Mouse (Mus musculus) left cerebral cortex, postnatal 14 days (tissue): ENCODE measurements around the gene Syce1. TPM values are rescaled to one million over a fixed set of nuclear protein-coding genes. Genes with fewer than 3 reads are reported as not detected.
A peak's percentile ranks its signal among the peaks of the same experiment; 100 is the strongest.

ENCODE experiments used
- DNase-seq, 2 experiments: peaks; one replicate each; pipeline ENCODE4 v3.0.0; 2021 to 2022; ENCODE audit warnings: low spot score in 2 of 2, mixed read lengths in 1 of 2
- intact Hi-C: fragments of 180-260 bp; cut with DNase I; formaldehyde crosslinking; loops from one replicate; pipeline ENCODE4 v1.15.1; 2025
- long read RNA-seq, 2 experiments: library from polyadenylated mRNA; stranded (forward); transcript quantifications; one replicate each; pipeline ENCODE4 v2.0.0; 2021
- total RNA-seq, 2 experiments: library from RNA; stranded (reverse); gene quantifications; 2 replicates each; pipeline ENCODE4 v1.2.3; 2021

Syce1 gene
- total RNA-seq: under 1 TPM; 0.24 to 0.38 TPM
- long read RNA-seq, experiment 1: 0 reads
- long read RNA-seq, experiment 2: 0 reads

DNA sequence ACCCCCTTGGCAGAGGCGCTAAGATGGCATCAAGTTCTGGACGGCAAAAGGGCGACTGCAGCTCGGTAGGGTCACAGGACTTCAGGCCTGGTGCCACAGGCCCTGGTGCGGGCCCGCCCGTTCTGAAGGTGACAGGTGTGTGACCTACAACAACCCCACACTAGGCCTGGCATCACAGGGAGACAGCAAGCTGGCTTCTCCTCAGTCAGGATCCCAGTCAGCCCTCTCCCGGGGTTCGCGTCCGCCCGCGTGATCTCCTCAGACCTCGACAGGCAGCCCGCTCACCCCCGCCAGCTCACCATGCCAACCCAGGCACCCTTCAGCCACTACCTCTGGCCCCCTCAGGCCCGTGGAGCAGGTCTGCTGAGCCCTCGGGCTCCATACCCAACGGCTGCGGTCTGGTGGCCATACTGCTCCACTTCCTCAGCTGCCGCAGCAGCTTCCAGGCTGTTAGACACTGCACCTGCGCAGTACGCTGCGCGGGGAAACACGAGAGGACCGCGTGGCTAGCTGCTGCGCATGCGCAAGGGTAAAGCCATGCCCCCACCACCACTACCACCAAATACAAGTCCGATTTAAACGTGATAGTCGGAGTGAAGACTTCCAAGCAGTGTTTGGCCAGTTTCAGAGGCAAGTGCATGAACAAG is at the start of gene Syce1:
Gene Syce1, minus strand, starts transcription at position 447 of the 647 bp plus-strand sequence.
- intact Hi-C loops: no loop called here
- DNase-seq: no peak

GRCm38 (mm10) chr7:140836243-140837115 is 48.8 kb upstream of the Syce1 start:
- DNase-seq: peak; percentile 35 to 71
- intact Hi-C loops: no loop called here

GRCm38 (mm10) chr7:140835758-140836087 is 48.1 kb upstream of the Syce1 start:
- no peak for DNase-seq
- intact Hi-C loops: no loop called here

GRCm38 (mm10) chr7:140834968-140835757 is 47.5 kb upstream of the Syce1 start, which contains the start of gene Urah:
TSS of gene Urah (plus strand) at chr7:140835018.
- intact Hi-C loops: no loop called here
- no peak for DNase-seq

GRCm38 (mm10) chr7:140833341-140833740 is 45.7 kb upstream of the Syce1 start:
- intact Hi-C loops: no loop called here
- DNase-seq: no peak

DNA sequence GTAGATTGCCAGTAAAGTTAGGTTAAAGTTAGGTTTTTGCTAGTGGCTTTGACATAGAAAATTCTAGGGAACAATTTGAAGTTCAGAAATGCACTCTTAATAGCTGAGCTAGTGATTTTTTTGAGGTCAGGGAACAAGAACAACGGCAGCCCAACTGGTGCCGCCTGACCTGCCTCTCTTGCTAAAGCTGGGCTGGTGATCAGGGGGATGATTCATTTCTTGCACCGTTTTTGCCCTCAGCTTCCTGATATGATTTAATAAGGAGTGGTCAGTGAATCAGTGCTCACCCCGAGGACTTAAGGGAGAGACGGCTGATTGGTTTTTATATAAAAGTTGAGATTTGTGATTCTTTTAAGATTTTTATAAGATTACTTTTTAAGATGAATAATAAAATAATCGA is 43.8 kb upstream of the Syce1 start:
- DNase-seq: no peak
- intact Hi-C loops: no loop called here

DNA sequence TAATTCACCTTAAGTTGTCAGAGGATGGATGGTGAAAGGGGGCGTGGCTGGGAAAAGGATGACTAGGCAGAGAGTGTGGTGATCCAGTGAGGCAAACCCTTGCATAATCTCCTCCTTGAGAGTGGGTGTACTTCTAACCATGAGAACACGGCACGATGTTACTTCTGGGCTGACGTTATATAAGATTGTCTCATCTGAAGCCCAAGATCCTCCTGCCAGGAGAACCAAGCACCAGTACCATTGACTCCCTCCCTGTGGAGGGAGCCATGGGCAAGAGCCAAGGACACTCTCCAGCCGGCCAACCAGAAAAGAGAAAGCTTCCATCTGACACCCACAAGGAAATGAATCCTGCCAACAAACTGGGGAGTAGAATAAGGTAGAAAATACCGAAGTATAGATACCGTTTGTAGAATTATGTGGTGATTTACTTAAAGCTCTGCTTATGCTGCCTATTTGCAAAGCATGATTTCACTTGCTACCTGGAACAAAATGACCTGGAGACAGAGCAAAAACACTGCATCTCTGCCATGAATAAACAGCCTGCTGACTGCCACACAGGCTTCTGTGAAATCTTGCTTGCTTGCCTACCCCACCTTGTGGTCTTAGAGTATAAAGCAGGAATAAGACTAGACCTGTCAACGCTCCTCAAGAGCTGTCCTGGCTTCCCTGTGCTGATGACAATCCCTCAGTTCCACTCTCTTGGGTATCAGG is 40.7 kb upstream of the Syce1 start:
- intact Hi-C loops: loop anchor here (5.0 kb wide), 3 partner anchors 641 to 746 kb away; partner anchors contain the start of genes Caly and Sprn
- peak; percentile 62 to 91 for DNase-seq

- intact Hi-C loops: no loop called here
- DNase-seq: no peak
These were observed 35.1 kb upstream of the Syce1 start for GRCm38 (mm10) chr7:140822731-140823130.

GRCm38 (mm10) chr7:140821653-140822329 is 34.1 kb upstream of the Syce1 start, which contains the start of gene Zfp941:
TSS of gene Zfp941 (minus strand) at chr7:140822178.
- peak; percentile 73 to 84 for DNase-seq
- intact Hi-C loops: no loop called here

GRCm38 (mm10) chr7:140821305-140821652 is 33.6 kb upstream of the Syce1 start:
- no peak for DNase-seq
- intact Hi-C loops: no loop called here

DNA sequence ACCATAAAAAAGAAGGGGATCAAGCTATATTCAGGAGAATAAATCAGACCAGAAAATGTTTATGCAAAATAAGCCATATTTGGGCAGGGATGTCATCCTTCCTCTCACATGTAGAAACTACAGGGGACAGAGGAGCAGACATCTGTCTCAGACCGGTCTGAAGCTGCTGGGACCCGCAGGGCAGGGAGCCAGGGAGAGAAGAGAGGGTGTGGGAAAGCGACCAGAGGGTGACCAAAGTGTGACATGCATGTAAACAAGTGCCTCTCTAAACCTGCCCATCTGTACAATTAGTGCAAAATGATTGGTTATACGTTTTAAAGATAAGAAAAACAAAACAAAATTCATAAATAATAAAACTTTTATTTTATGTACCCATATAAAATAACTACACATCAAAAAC is 32.5 kb upstream of the Syce1 start:
- no peak for DNase-seq
- intact Hi-C loops: no loop called here

- intact Hi-C loops: no loop called here
These were observed 25.2 kb upstream of the Syce1 start for GRCm38 (mm10) chr7:140812850-140813249.

GRCm38 (mm10) chr7:140811714-140812113 is 24.1 kb upstream of the Syce1 start:
- intact Hi-C loops: no loop called here
- peak; percentile 27 to 57 for DNase-seq

More at GRCm38 (mm10) chr7:140812850-140813249, 25.2 kb upstream of the Syce1 start:
- no peak for DNase-seq

DNA sequence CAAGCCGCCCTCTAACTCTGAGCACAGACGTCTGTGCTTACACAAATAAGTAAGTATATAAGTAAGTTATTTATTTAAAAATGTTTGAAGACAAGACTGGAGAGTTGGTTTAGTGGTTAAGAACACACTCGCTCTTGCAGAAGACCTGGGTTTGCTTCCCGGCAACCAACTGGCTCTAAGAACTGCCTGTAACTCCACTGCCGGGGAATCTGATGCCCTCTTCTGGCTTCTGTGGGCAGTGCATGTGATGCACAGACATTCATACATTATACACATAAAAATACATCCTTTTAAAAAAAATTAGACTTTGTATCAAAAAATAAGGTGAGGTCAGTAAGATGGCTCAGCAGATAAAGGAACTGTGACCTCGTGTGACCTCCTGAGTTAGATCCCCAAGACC is 22.8 kb upstream of the Syce1 start:
- no peak for DNase-seq
- intact Hi-C loops: no loop called here

DNA sequence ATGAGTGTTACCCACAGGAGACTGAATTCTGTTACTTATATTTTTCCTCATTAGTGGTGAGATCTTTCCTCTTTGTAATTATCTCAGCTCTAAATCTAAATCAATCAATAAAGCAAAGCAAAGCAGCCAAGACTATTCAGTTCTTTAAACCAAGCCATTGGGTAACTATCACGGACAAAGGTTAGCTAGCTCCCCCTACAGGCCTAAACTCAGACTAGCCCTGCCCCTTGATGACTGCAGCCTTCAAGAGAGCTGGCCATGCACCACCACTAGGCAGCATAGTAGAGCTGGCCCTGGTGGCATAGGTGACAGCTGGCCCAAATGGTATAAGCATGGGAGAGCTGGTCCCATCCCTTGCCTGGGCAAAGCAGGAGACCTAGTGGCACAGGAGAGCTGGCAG is 18.1 kb upstream of the Syce1 start:
- DNase-seq: peak; percentile 59 to 62
- intact Hi-C loops: no loop called here

- intact Hi-C loops: no loop called here
- no peak for DNase-seq
These were observed 15.0 kb upstream of the Syce1 start for GRCm38 (mm10) chr7:140802629-140803028.

- DNase-seq: no peak
- intact Hi-C loops: no loop called here
These were observed 10.6 kb upstream of the Syce1 start for GRCm38 (mm10) chr7:140798212-140798611.

DNA sequence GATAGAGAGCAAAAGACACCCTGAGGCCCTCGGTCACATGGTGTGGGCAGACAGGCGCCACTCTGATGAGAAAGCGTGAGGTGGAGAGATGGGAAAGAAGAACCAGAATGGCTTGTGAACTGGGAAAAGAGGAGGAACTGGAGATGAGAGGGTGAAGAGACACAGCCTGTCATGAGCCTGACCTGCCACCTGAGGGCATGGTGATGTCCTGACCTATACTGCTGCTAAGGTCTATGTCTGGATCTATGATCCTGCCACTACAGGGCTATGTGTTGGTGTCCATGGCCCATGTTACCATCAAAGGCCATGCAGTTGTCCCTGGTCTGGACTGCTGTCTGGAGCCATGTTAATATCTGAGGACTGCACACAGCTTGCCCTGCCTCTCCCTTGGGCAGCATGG is 10.0 kb upstream of the Syce1 start:
- intact Hi-C loops: no loop called here
- no peak for DNase-seq

DNA sequence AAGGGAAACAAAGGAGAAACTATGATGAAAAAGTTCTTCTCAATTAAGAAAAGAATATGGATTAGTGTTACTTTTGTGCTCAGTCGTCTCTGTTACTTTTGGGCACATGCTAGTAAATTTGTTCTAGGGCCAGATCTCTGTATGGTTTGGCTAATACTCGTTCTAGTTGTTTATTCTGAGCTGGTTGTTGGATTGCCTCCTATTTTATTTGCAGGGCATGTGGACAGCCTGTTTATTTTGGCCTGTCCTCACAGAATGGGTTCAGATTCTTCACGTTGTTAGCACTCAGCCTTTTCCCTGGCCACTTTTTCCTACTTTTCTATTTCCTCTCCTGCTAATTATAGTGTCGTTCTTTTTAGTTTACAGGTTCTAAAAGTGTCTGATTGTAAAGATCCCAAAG is 5.9 kb upstream of the Syce1 start:
- intact Hi-C loops: no loop called here
- DNase-seq: no peak
